Mouse (Mus musculus) erythroblast, embryonic 14.5 days (primary cell): ENCODE data around the gene Uap1l1.

Experiments used
- GATA1 ChIP-seq: IDR thresholded peaks from 2 replicates; pipeline ENCODE4 v1.6.1; 2012; ENCODE audit warnings: low read length, inconsistent platforms, mixed read lengths
- TAL1 ChIP-seq: IDR thresholded peaks from 3 replicates; pipeline ENCODE4 v1.6.1; 2012; ENCODE audit warnings: low read length, inconsistent platforms, mixed read lengths

DNA sequence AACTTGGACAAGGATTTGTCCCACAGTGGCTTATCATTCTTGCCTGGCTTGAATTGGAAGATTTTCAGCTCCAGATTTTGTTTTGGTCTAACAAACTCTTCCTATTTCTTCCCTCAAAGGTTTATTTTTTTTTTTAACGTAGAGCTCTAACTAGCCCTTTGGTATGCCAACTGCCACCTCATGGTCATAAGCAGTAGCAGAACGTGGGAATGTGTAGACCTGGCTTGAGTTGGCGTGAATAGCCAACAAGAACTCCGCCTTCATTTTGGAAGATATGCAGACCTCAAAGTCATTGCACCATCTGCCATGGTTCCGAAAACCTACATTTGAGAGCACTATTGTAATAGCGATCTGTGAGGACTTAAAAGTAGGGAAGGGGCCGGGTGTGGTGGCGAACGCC lies 34.0 kb downstream of the Uap1l1 start:
- TF ChIP-seq TAL1 (no peak), GATA1 (no peak)
